In the genomic region with DNA sequence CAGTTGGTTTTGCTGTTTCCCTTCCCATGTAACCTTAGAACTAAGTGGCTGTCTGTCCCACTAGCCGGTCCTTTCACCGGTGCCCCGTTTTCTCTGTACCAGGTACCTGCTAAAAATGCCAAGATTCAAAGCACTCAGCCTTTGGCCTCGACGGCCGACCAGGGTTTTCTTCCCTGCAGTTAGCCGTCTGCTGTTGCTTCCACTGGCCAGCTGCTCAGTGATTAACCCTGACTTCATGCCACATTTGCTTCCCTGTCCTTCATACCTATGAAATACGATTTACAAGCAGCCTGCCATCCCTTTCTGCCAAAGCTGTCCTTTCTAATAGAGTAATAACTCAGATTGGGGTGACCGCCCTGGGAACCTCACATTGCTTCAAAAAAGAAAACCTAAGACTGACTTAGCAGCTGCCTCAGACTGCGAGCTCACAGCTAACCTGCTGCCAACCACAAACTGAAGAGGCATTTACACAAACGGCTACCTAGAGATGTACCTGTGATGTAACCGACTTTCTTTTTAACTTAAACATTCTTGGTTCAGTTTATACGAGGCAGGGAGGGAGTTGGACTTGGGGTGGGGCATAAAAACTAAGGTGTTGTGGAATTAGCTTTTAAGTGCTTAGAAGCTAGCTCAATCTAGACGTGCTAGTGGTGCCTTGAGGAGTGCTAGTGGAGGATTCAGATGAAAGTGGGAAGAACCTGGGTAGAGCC, we compare ENCODE assay signal across 23 mouse cellular contexts.
A peak's percentile ranks its signal among the peaks of the same experiment; 100 is the strongest.
DNase-seq lines count a peak whose midpoint lies in the region; ATAC-seq lines count a peak whose summit lies in the region.
"Had no signal": no experiment of that assay in that cellular context is flagged by ENCODE, and none has a peak within 500 bp of the region (broad histone marks: within the 10 kb centered on the region; RNA-seq: fewer than 3 reads in every experiment).

No protein-coding gene starts in this region.

- no peaks in the 10 kb centered on the region for H3K36me3 ChIP-seq in lung, embryonic 16.5 days (ENCODE audit: control insufficient read depth, insufficient read depth, low read length)
- H3K36me3 ChIP-seq in embryonic facial prominence, embryonic 10.5 days (replicated peaks) = no peaks in the 10 kb centered on the region
- H3K36me3 ChIP-seq in limb, embryonic 13.5 days = no peaks in the 10 kb centered on the region
- H3K36me3 ChIP-seq: kidney, embryonic 15.5 days; midbrain, embryonic 15.5 days; neural tube, embryonic 12.5 days had no signal

- no peak overlapping the region for H3K9ac ChIP-seq in lung, embryonic 16.5 days (ENCODE audit: low read length)
- no peak overlapping the region; the same call in 1 of the 2 replicates for H3K9ac ChIP-seq in limb, embryonic 13.5 days
- H3K9ac ChIP-seq: heart, embryonic 13.5 days; kidney, embryonic 15.5 days; liver, embryonic 14.5 days; midbrain, embryonic 15.5 days; neural tube, embryonic 12.5 days had no signal

- ATAC-seq in lung, embryonic 16.5 days (ENCODE audit: low read depth) = peak; percentile 36; the same call in 1 of the 2 replicates
- no peak for ATAC-seq in limb, embryonic 13.5 days (ENCODE audit: low FRiP score, low read depth)
- ATAC-seq: forebrain, embryonic 16.5 days; intestine, embryonic 16.5 days; midbrain, embryonic 15.5 days had no signal

- no peak overlapping the region for H3K27ac ChIP-seq in lung, embryonic 16.5 days (ENCODE audit: low read length)
- peak overlapping the region; percentile 84 for H3K27ac ChIP-seq in embryonic facial prominence, embryonic 10.5 days (replicated peaks)
- peak overlapping the region; percentile 65; the same call in 1 of the 2 replicates for H3K27ac ChIP-seq in limb, embryonic 13.5 days
- H3K27ac ChIP-seq: gastrocnemius, adult 2 months; kidney, embryonic 15.5 days; liver, embryonic 14.5 days; midbrain, embryonic 15.5 days; neural tube, embryonic 12.5 days; stomach, postnatal 0 days had no signal

- H3K9me3 ChIP-seq in lung, embryonic 16.5 days (ENCODE audit: control insufficient read depth, low read length) = no peaks in the 10 kb centered on the region
- H3K9me3 ChIP-seq in embryonic facial prominence, embryonic 10.5 days = no peaks in the 10 kb centered on the region
- H3K9me3 ChIP-seq in limb, embryonic 13.5 days = no peaks in the 10 kb centered on the region
- H3K9me3 ChIP-seq: heart, embryonic 13.5 days; kidney, embryonic 15.5 days; midbrain, embryonic 15.5 days; neural tube, embryonic 12.5 days had no signal

- no peaks in the 10 kb centered on the region for H3K27me3 ChIP-seq in lung, embryonic 16.5 days (ENCODE audit: control insufficient read depth, insufficient read depth, low read depth, low read length)
- H3K27me3 ChIP-seq in embryonic facial prominence, embryonic 10.5 days (replicated peaks; ENCODE audit: low read depth, poor library complexity, severe bottlenecking) = no peaks in the 10 kb centered on the region
- no peaks in the 10 kb centered on the region for H3K27me3 ChIP-seq in limb, embryonic 13.5 days
- H3K27me3 ChIP-seq: heart, embryonic 13.5 days; kidney, embryonic 15.5 days; midbrain, embryonic 15.5 days; neural tube, embryonic 12.5 days had no signal

- no peak overlapping the region for H3K4me3 ChIP-seq in lung, embryonic 16.5 days (ENCODE audit: low read length)
- no peak overlapping the region for H3K4me3 ChIP-seq in embryonic facial prominence, embryonic 10.5 days
- H3K4me3 ChIP-seq in limb, embryonic 13.5 days = no peak overlapping the region
- H3K4me3 ChIP-seq: erythroblast, embryonic 14.5 days; gastrocnemius, adult 2 months; heart, embryonic 13.5 days; kidney, embryonic 15.5 days; midbrain, embryonic 15.5 days; neural tube, embryonic 12.5 days had no signal

- DNase-seq in embryo, embryonic 10 days (ENCODE audit: low spot score) = peak; percentile 30
- DNase-seq in embryo, embryonic 9.5 days (ENCODE audit: extremely low spot score) = no peak
- no peak for DNase-seq in lung, postnatal 10 days
- DNase-seq in embryonic facial prominence, embryonic 10.5 days (ENCODE audit: low spot score) = no peak
- DNase-seq in kidney, postnatal 4 days = no peak
- DNase-seq: cerebellum, adult 8-10 months; embryo, embryonic 11 days; gastrocnemius, adult 2 months; heart, postnatal 4 days; layer of hippocampus, postnatal 36 days; lung, postnatal 4 days; right cerebral cortex, postnatal 14 days had no signal

- H3K4me1 ChIP-seq in lung, embryonic 16.5 days (replicated peaks; ENCODE audit: control insufficient read depth, insufficient read depth, low read length) = peaks cover 12% of the 10 kb centered on the region
- peaks cover 60% of the 10 kb centered on the region for H3K4me1 ChIP-seq in embryonic facial prominence, embryonic 10.5 days
- peaks cover 73% of the 10 kb centered on the region for H3K4me1 ChIP-seq in limb, embryonic 13.5 days

- 60% methylated on average over 14 of the region's 14 CpGs for WGBS in lung, embryonic 16.5 days
- 74% methylated on average over 14 of the region's 14 CpGs for WGBS in embryonic facial prominence, embryonic 10.5 days
- 45% methylated on average over 14 of the region's 14 CpGs for WGBS in limb, embryonic 13.5 days

- H3K4me2 ChIP-seq in lung, embryonic 16.5 days (ENCODE audit: low read depth, low read length) = no peak overlapping the region
- no peak overlapping the region for H3K4me2 ChIP-seq in limb, embryonic 13.5 days (replicated peaks)
- H3K4me2 ChIP-seq: heart, embryonic 13.5 days; kidney, embryonic 15.5 days; midbrain, embryonic 15.5 days; neural tube, embryonic 12.5 days had no signal
